Mouse (Mus musculus): ENCODE results near the gene Med10.

DNA sequence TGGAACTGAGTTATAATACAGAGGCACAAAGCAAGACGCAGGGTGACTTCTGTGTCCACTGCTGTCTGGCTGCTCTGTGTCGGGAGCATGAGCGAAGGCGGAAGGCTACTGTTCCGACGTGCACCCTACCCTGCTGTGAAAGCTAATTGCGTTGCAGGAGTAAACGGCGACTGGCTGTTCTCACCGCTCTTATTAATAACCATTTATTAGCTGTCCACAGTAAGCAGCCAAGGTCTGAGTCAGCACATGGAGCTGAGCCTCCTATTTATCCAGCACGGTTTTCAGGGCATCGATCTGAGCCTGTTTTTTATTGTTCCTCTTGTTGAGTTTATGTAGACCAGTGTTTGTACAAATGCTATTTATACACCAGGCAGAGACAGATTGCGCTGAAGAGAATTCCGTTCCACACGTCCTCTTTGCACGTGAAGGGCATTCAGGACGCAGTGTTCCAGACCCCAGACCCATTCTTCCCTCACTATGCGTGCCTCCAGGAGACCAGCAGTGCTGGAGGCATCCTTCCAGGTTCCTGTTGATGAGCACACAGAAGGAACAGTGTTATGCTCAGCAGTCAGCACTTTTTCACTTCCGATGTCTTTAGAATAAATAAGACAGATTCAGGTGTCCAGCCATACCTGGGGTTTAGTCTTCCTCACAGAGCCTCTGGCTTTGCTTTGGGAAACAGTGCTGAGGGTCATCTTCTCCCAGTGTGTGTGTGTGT is 21.9 kb downstream of the Med10 start:
- no peak for TF ChIP-seq CTCF (IDR thresholded peaks at IDR 0.05; ENCODE audit: control insufficient read depth, insufficient read depth, insufficient replicate concordance, low read depth, low read length)
- TF ChIP-seq POLR2A (IDR thresholded peaks at IDR 0.05; ENCODE audit: control insufficient read depth, low read depth, low read length): no peak

Measured in testis, adult 2 months (tissue).